Mouse (Mus musculus) kidney, adult 2 months (tissue): ENCODE data around the gene Asb6.

Source experiments
- CTCF ChIP-seq: fragments of 200-500 bp; conservative IDR thresholded peaks from 2 replicates; pipeline ENCODE4 v1.5.1; 2011; ENCODE audit warnings: low read depth, mild to moderate bottlenecking, control low read depth, low read length, moderate library complexity, mixed read lengths; ENCODE audit not compliant: insufficient read depth, insufficient read length
- POLR2A ChIP-seq: fragments of 200-500 bp; IDR thresholded peaks from one replicate; pipeline ENCODE4 v1.6.1; 2011; ENCODE audit warnings: low read depth, low read length, control low read depth

DNA sequence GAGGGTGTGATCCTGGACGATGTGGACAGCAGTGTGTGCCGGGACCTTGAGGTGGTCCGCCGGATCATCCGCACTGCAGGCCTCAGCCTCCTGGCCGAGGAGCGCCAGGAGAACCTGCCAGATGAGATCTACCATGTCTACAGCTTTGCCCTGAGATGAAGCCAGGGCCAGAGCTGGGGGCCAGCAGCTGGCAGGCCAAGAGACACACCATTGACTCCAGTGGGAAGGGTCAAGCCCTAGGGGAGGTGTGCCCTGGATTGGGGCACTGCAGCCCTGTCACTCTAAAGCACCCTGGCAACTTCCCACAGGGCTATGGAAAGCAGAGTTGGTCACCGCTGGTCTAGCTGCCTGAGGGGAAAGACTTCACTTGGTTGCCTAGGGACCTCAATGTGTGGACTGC is 7.7 kb downstream of the Asb6 start:
- no peak for TF ChIP-seq CTCF
- TF ChIP-seq POLR2A, result no peak
